Mouse (Mus musculus) liver, embryonic 14.5 days (tissue): Measurements from ENCODE around the gene Ncf2.

Experiments used
- CTCF ChIP-seq: IDR thresholded peaks from 2 replicates; pipeline ENCODE4 v1.5.1; 2016; ENCODE audit warnings: antibody characterized with exemption, low read depth, control low read depth
- EP300 ChIP-seq: IDR thresholded peaks from 2 replicates; pipeline ENCODE4 v1.6.1; 2016; ENCODE audit warnings: antibody characterized with exemption, low read depth

DNA sequence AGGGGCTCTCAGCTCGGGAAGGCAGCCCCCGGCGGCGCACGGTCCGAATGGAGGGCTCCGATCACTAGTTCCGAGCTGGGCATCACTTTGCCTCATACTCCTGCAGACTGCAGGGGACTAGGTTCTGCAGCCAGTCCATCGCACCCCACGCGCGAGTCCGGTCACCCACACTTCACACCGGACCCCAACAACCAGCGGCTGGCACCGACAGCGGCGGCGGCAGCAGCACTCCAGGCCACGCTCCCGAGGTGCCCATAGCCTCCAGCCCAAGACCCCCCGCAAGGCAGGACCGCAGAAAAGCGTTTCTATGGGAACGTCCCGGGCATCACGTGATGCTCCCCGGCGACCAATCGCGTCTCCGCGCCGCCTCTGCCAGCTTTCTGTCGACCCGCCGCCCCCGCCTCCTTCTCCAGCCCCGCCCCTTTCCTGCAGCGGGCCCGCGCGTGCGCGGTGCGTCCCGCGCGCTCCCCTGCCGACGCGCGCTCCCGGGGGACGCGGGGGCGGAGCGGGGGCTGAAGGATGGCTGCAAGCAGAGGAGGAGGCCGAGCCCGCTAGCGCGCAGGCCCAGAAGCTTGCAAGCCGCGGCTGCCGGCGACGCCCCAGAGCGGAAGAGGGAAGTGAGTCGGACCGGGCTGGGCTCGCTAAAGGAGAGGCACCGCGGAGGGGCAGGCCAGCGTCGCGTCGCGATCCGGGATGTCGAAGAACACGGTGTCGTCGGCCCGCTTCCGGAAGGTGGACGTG is 33.8 kb upstream of the Ncf2 start, which contains the start of the genes Rgl1 and Arpc5:
- TF ChIP-seq EP300 = no peak
- TF ChIP-seq CTCF = no peak
